Mouse (Mus musculus): Measurements from ENCODE around the gene Rpp40. TPM values are rescaled to one million over a fixed set of nuclear protein-coding genes. Genes with fewer than 3 reads are reported as not detected.
A peak's percentile ranks its signal among the peaks of the same experiment; 100 is the strongest.

Gene Rpp40
- total and polyA plus RNA-seq, 3 experiments = 44.6 to 77.4 (median 63.5) TPM

DNA sequence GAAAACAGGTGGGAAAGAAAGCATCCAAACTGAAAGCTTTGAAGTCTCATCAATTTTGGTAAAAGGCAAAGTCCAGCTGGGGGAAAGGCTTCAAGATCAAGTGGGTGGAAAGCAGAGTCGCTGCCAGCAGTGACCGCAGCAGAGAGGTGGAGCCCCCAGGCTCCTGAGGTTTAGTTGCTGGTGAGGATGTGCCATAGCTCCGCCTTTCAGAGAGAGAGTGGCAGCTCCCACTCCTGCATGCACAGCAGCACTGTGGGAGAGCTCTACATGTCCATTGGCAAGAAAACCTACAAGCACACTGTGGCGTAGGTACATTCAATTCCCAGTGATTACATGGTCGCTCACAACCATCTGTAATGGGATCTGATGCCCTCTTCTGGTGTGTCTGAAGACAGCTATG lies 27.1 kb downstream of the Rpp40 start (continued):
- TF ChIP-seq SMC3 (IDR thresholded peaks at IDR 0.05; ENCODE audit: low read depth, low read length) = 0 out of 2 replicates have a peak, but pooled peaks have one; percentile 6
- TF ChIP-seq ZC3H11A (IDR thresholded peaks at IDR 0.05; ENCODE audit: low read depth, low read length) = no peak
- TF ChIP-seq ELF1 (IDR thresholded peaks at IDR 0.05; ENCODE audit: low read depth, low read length) = no peak
- TF ChIP-seq MAX (IDR thresholded peaks at IDR 0.05; ENCODE audit: low read length) = no peak
- no peak for TF ChIP-seq TCF12 (IDR thresholded peaks at IDR 0.05; ENCODE audit: low read depth, low read length)
- no peak for TF ChIP-seq SIN3A (IDR thresholded peaks at IDR 0.05; ENCODE audit: low read length)
- no peak for TF ChIP-seq ZMIZ1 (IDR thresholded peaks at IDR 0.05; ENCODE audit: low read depth, low read length)
- TF ChIP-seq USF2 (conservative IDR thresholded peaks at IDR 0.05; ENCODE audit: low read depth, low read length) = no peak
- 0 out of 2 replicates have a peak, but pooled peaks have one; percentile 25 for TF ChIP-seq TBP (conservative IDR thresholded peaks at IDR 0.05; ENCODE audit: low read depth, low read length)
- no peak; the same call in 1 of the 2 replicates for TF ChIP-seq RAD21 (IDR thresholded peaks at IDR 0.05; ENCODE audit: low read depth, low read length)
- no peak for TF ChIP-seq ZNF384 (IDR thresholded peaks at IDR 0.05; ENCODE audit: low read depth, low read length)
- TF ChIP-seq JUN (IDR thresholded peaks at IDR 0.05; ENCODE audit: insufficient read depth, low read depth, low read length) = no peak
- TF ChIP-seq MEF2A (IDR thresholded peaks at IDR 0.05; ENCODE audit: borderline replicate concordance, low read depth, low read length) = no peak

DNA sequence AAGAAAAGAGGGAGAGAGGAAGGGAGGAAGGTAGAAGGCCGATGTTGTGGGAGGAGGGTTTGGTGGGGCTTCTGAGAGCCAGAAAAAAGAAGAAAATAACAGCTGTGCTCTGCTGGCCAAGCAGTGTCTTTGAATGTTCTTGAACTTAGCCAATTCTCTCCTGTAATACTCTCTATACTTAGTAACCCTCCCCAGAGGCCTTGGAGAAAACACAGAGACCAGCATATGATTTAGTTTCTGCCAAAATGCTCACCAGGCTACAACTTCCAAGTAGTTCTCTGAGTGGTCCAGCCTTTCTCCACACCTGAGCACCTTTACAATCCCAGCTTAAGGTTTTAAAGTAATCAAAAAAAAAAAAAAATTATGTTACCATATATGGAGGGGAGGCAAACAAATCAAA lies 27.9 kb downstream of the Rpp40 start:
- H3K27ac ChIP-seq (ENCODE audit: insufficient read depth, low read depth) = no peak overlapping the region
- in situ Hi-C loops (cut with MboI; ENCODE audit: low pct_ligation_motif_present, low pct_unique_long_range_greater_than_20kb, low sequenced_read_pairs) (loop anchor here (5.0 kb wide), 1 partner anchor 101 kb away; no protein-coding TSS in a partner anchor), dilution Hi-C loops (cut with MboI; ENCODE audit: extremely low pct_ligation_motif_present, extremely low pct_unique_long_range_greater_than_20kb, low sequenced_read_pairs) (no loop called here)
- H3K9ac ChIP-seq (ENCODE audit: insufficient read depth, low read depth) = no peak overlapping the region
- H3K36me3 ChIP-seq (replicated peaks in 1 of 2; ENCODE audit: control insufficient read depth in 1 of 2, insufficient read depth in 1 of 2, low read length in 1 of 2) = peaks cover 0 to 2% of the 10 kb centered on the region in 2 experiments
- DNase-seq (ENCODE audit: extremely low read depth) = peak; percentile 64
- peaks cover 15 to 56% of the 10 kb centered on the region in 2 experiments for H3K4me1 ChIP-seq (ENCODE audit: control insufficient read depth in 1 of 2, insufficient read depth in 2 of 2)
- no peaks in the 10 kb centered on the region for H3K9me3 ChIP-seq (replicated peaks; ENCODE audit: low read length)
- H3K79me2 ChIP-seq (replicated peaks; ENCODE audit: control insufficient read depth, extremely low read depth, insufficient read depth, poor library complexity, severe bottlenecking) = no peaks in the 10 kb centered on the region
- no peaks in the 10 kb centered on the region for H3K27me3 ChIP-seq (replicated peaks)
- peak overlapping the region; percentile 64 for H3K4me2 ChIP-seq (ENCODE audit: insufficient read depth, low read depth, poor library complexity, severe bottlenecking)
- no peak overlapping the region for H3K4me3 ChIP-seq (replicated peaks in 1 of 3; ENCODE audit: low read depth in 2 of 3, low read length in 2 of 3, poor library complexity in 1 of 3)
- TF ChIP-seq KAT2A (IDR thresholded peaks at IDR 0.05; ENCODE audit: insufficient replicate concordance, low read length) (0 out of 2 replicates have a peak, but pooled peaks have one; percentile 52), MEF2A (IDR thresholded peaks at IDR 0.05; ENCODE audit: borderline replicate concordance, low read depth, low read length) (peak; percentile 94), RCOR1 (conservative IDR thresholded peaks at IDR 0.05; ENCODE audit: low read depth, low read length) (no peak), ETS1 (conservative IDR thresholded peaks at IDR 0.05; ENCODE audit: low read depth, low read length) (peak; percentile 54), MAX (IDR thresholded peaks at IDR 0.05; ENCODE audit: low read length) (no peak), ZKSCAN1 (IDR thresholded peaks at IDR 0.05; ENCODE audit: borderline replicate concordance, low read depth, low read length) (no peak), RAD21 (IDR thresholded peaks at IDR 0.05; ENCODE audit: low read depth, low read length) (no peak; the same call in 1 of the 2 replicates), ZNF384 (IDR thresholded peaks at IDR 0.05; ENCODE audit: low read depth, low read length) (no peak), USF1 (IDR thresholded peaks at IDR 0.05; ENCODE audit: low read depth, low read length) (no peak), PAX5 (IDR thresholded peaks at IDR 0.05; ENCODE audit: low read length) (no peak), ELF1 (IDR thresholded peaks at IDR 0.05; ENCODE audit: low read depth, low read length) (0 out of 2 replicates have a peak, but pooled peaks have one; percentile 27), IRF4 (IDR thresholded peaks at IDR 0.05; ENCODE audit: low read depth, low read length) (peak; percentile 72), HCFC1 (IDR thresholded peaks at IDR 0.05; ENCODE audit: low read depth, low read length) (no peak), MAFK (IDR thresholded peaks at IDR 0.05; ENCODE audit: insufficient replicate concordance, low read length) (peak; percentile 49; the same call in 1 of the 2 replicates), BHLHE40 (IDR thresholded peaks at IDR 0.05; ENCODE audit: low read depth, low read length) (peak; percentile 43; the same call in 1 of the 2 replicates), MAZ (IDR thresholded peaks at IDR 0.05; ENCODE audit: low read depth, low read length) (no peak), GABPA (IDR thresholded peaks at IDR 0.05; ENCODE audit: insufficient replicate concordance, low read depth, low read length) (no peak), TCF12 (IDR thresholded peaks at IDR 0.05; ENCODE audit: low read depth, low read length) (peak; percentile 59; the same call in 1 of the 2 replicates), E2F4 (IDR thresholded peaks at IDR 0.05; ENCODE audit: insufficient replicate concordance, low read depth, low read length) (no peak), MYC (IDR thresholded peaks at IDR 0.05; ENCODE audit: low read depth, low read length) (0 out of 2 replicates have a peak, but pooled peaks have one; percentile 23), CHD2 (IDR thresholded peaks at IDR 0.05; ENCODE audit: low read length) (no peak), ZC3H11A (IDR thresholded peaks at IDR 0.05; ENCODE audit: low read depth, low read length) (no peak), MXI1 (IDR thresholded peaks at IDR 0.05; ENCODE audit: low read depth, low read length) (no peak), ZMIZ1 (IDR thresholded peaks at IDR 0.05; ENCODE audit: low read depth, low read length) (no peak), NRF1 (IDR thresholded peaks at IDR 0.05; ENCODE audit: low read depth, low read length) (no peak), UBTF (IDR thresholded peaks at IDR 0.05; ENCODE audit: low read depth, low read length) (no peak), SMC3 (IDR thresholded peaks at IDR 0.05; ENCODE audit: low read depth, low read length) (no peak), EP300 (IDR thresholded peaks at IDR 0.05; ENCODE audit: low read length) (peak; percentile 75)
